Mouse (Mus musculus) hindbrain, postnatal 0 days (tissue): ENCODE measurements around the gene Gm21915. TPM values are rescaled to one million over a fixed set of nuclear protein-coding genes. Genes with fewer than 3 reads are reported as not detected.

Experiments
- ATAC-seq: fragments of 200-750 bp; cut with Nextera tagmentation; 2 replicates; pipeline ENCODE4 v1.8.0; 2017; ENCODE audit warnings: mild to moderate bottlenecking, moderate TSS enrichment, moderate library complexity
- DNase-seq: peaks from one replicate; pipeline ENCODE4 v3.0.0-alpha.2; 2015; ENCODE audit warnings: low spot score
- H3K27ac ChIP-seq: fragments of 300-500 bp; sonication (generic); 2 replicates; pipeline ENCODE4 v1.5.1; 2014; ENCODE audit warnings: mild to moderate bottlenecking
- H3K27me3 ChIP-seq: fragments of 300-500 bp; sonication (generic); 2 replicates; pipeline ENCODE4 v1.6.1; 2014; ENCODE audit warnings: low read length, mixed read lengths; ENCODE audit not compliant: insufficient read depth
- H3K36me3 ChIP-seq: fragments of 300-500 bp; sonication (generic); 2 replicates; pipeline ENCODE4 v1.6.1; 2014; ENCODE audit warnings: low read length, mixed read lengths; ENCODE audit not compliant: insufficient read depth
- H3K4me1 ChIP-seq: fragments of 300-500 bp; sonication (generic); 2 replicates; pipeline ENCODE4 v1.6.1; 2014; ENCODE audit warnings: antibody characterized with exemption, low read length, mixed read lengths; ENCODE audit not compliant: insufficient read depth
- H3K4me2 ChIP-seq: fragments of 300-500 bp; sonication (generic); 2 replicates; pipeline ENCODE4 v1.6.1; 2014; ENCODE audit warnings: low read depth, mild to moderate bottlenecking, low read length, moderate library complexity, mixed read lengths
- H3K4me3 ChIP-seq: fragments of 300-500 bp; sonication (generic); 2 replicates; pipeline ENCODE4 v1.5.1; 2014; ENCODE audit warnings: low read length
- H3K9ac ChIP-seq: fragments of 300-500 bp; sonication (generic); replicated peaks from 2 replicates; pipeline ENCODE4 v1.6.1; 2014; ENCODE audit warnings: mild to moderate bottlenecking, low read length, moderate library complexity, mixed read lengths
- H3K9me3 ChIP-seq: fragments of 300-500 bp; sonication (generic); 2 replicates; pipeline ENCODE4 v1.6.1; 2016; ENCODE audit warnings: low read length, mixed read lengths
- CTCF ChIP-seq: IDR thresholded peaks from 2 replicates; pipeline ENCODE4 v1.5.1; 2016; ENCODE audit warnings: antibody characterized with exemption, control low read depth, low read depth
- WGBS: fragments of 180-500 bp; shearing (Covaris S2); extraction: QIAGEN DNeasy Blood & Tissue Kit; methylation state at CpG from one replicate; pipeline ENCODE4 v1.1.7; 2014; 5-methylcytosine and 5-hydroxymethylcytosine counted together
- polyA plus RNA-seq: library from polyadenylated mRNA; unstranded; fragments of >200 nt; fragmentation: Nextera tagmentation; extraction: Ambion mirVana; gene quantifications from 2 replicates; pipeline ENCODE4 v1.2.1, GENCODE M21; 2015
- total RNA-seq: library from RNA; depleted of rRNA; stranded (reverse); fragments of >200 nt; gene quantifications from 2 replicates; pipeline ENCODE4 v1.2.3, GENCODE M21; 2014; rRNA removed

Gene Gm21915
- total and polyA plus RNA-seq, 2 experiments from 2014 or later, result not detected

- Histone ChIP-seq H3K27me3 (no peaks in the 10 kb centered on the region), H3K27ac (peak overlapping the region; percentile 67; the same call in 1 of the 2 replicates), H3K36me3 (no peaks in the 10 kb centered on the region), H3K9me3 (no peaks in the 10 kb centered on the region), H3K9ac (no peak overlapping the region), H3K4me3 (no peak overlapping the region), H3K4me1 (peaks cover 14% of the 10 kb centered on the region), H3K4me2 (no peak overlapping the region)
- WGBS, result 43% methylated on average over 3 of the region's 3 CpGs
- ATAC-seq (no peak), DNase-seq (no peak)
- TF ChIP-seq CTCF, result peak; percentile 24; the same call in 1 of the 2 replicates
Measured at GRCm38 (mm10) chr9:40709991-40710390, 39.6 kb downstream of the Gm21915 start.

GRCm38 (mm10) chr9:40711654-40712053, 41.2 kb downstream of the Gm21915 start:
- Histone ChIP-seq H3K4me3 (no peak overlapping the region), H3K27ac (no peak overlapping the region; the same call in 1 of the 2 replicates), H3K4me2 (no peak overlapping the region), H3K9me3 (no peaks in the 10 kb centered on the region), H3K36me3 (no peaks in the 10 kb centered on the region), H3K27me3 (no peaks in the 10 kb centered on the region), H3K9ac (no peak overlapping the region), H3K4me1 (peaks cover 14% of the 10 kb centered on the region)
- no peak for TF ChIP-seq CTCF
- DNase-seq, result no peak
- no peak for ATAC-seq
- 64% methylated on average over 4 of the region's 4 CpGs for WGBS

GRCm38 (mm10) chr9:40717182-40717874, 46.9 kb downstream of the Gm21915 start:
- H3K9me3 ChIP-seq, result no peaks in the 10 kb centered on the region
- no peak overlapping the region for H3K9ac ChIP-seq
- H3K27ac ChIP-seq, result no peak overlapping the region
- H3K27me3 ChIP-seq, result no peaks in the 10 kb centered on the region
- H3K4me2 ChIP-seq, result no peak overlapping the region
- ATAC-seq, result peak; percentile 35; the same call in 1 of the 2 replicates
- 54% methylated on average over 18 of the region's 18 CpGs for WGBS
- TF ChIP-seq CTCF, result 0 out of 2 replicates have a peak, but pooled peaks have one; percentile 18
- H3K4me1 ChIP-seq, result no peaks in the 10 kb centered on the region; the same call in 1 of the 2 replicates
- H3K36me3 ChIP-seq, result no peaks in the 10 kb centered on the region
- no peak for DNase-seq
- no peak overlapping the region for H3K4me3 ChIP-seq

- no peak overlapping the region for H3K9ac ChIP-seq
- ATAC-seq, result no peak
- whole genome bisulfite sequencing, result 27% methylated on average over 7 of the region's 7 CpGs
- H3K4me3 ChIP-seq, result no peak overlapping the region
- no peak for TF ChIP-seq CTCF
- no peak for DNase-seq
- no peak overlapping the region for H3K27ac ChIP-seq
- H3K4me2 ChIP-seq, result no peak overlapping the region
- no peaks in the 10 kb centered on the region for H3K36me3 ChIP-seq
- no peaks in the 10 kb centered on the region for H3K27me3 ChIP-seq
- H3K4me1 ChIP-seq, result no peaks in the 10 kb centered on the region; the same call in 1 of the 2 replicates
- H3K9me3 ChIP-seq, result no peaks in the 10 kb centered on the region
Measured at GRCm38 (mm10) chr9:40717875-40718185, 47.4 kb downstream of the Gm21915 start.

Other genes with a start within 250 kb of the Gm21915 start
- 40.4 and 57.2 TPM in 2 replicates for gene Gramd1b, start 139.2 kb upstream of the Gm21915 start, total RNA-seq
- 15.8 and 16.7 TPM in 2 replicates for gene Gramd1b, start 139.2 kb upstream of the Gm21915 start, polyA plus RNA-seq
- gene Clmp, start 15.3 kb downstream of the Gm21915 start, total RNA-seq, result 66.0 and 79.5 TPM in 2 replicates
- 42.3 and 43.3 TPM in 2 replicates for gene Clmp, start 15.3 kb downstream of the Gm21915 start, polyA plus RNA-seq
- 3,796 and 3,887 TPM in 2 replicates for gene Hspa8, start 130.4 kb downstream of the Gm21915 start, total RNA-seq
- 2,316 and 2,371 TPM in 2 replicates for gene Hspa8, start 130.4 kb downstream of the Gm21915 start, polyA plus RNA-seq
- gene Bsx, start 203.5 kb downstream of the Gm21915 start, total RNA-seq, result not detected in 2 replicates
- gene Bsx, start 203.5 kb downstream of the Gm21915 start, polyA plus RNA-seq, result not detected in 2 replicates